Mouse (Mus musculus) retina, adult 2 months (tissue): ENCODE measurements around the gene Nfkbil1.
A peak's percentile ranks its signal among the peaks of the same experiment; 100 is the strongest.

ENCODE experiments used
- DNase-seq: peaks from one replicate; pipeline ENCODE4 v3.0.0-alpha.2; 2012; ENCODE audit warnings: low read depth, low spot score

The Nfkbil1 gene

GRCm38 (mm10) chr17:35254241-35255098 is 18.9 kb upstream of the Nfkbil1 start:
- no peak for DNase-seq

- no peak for DNase-seq
Observed at GRCm38 (mm10) chr17:35253293-35254093, 17.9 kb upstream of the Nfkbil1 start.

GRCm38 (mm10) chr17:35252619-35253292 is 17.2 kb upstream of the Nfkbil1 start:
- no peak for DNase-seq

- no peak for DNase-seq
Observed at GRCm38 (mm10) chr17:35251981-35252380, 16.4 kb upstream of the Nfkbil1 start.

DNA sequence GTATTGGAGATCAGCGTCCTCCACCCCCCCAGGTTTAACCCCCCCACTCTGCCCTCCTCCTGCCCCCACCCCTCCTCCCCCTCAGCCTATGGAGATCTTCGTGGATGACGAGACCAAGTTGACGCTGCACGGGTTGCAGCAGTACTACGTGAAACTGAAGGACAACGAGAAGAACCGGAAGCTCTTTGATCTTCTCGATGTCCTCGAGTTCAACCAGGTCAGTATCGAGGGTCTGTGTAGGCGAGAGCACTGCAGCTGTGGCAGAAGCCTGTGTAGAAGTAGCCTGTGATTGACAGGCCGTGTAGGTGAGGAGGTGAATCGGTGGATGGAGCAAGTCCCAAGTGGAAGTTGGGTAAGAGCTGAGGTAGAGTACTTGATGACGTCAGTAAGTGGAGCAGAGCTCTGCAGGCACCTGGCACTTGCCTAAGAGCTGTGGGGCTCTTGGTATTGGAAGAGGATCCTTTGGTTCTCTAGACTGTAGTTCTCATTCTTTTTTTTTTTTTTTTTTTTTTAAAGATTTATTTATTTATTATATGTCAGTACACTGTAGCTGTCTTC is 15.6 kb upstream of the Nfkbil1 start:
- DNase-seq = no peak

DNA sequence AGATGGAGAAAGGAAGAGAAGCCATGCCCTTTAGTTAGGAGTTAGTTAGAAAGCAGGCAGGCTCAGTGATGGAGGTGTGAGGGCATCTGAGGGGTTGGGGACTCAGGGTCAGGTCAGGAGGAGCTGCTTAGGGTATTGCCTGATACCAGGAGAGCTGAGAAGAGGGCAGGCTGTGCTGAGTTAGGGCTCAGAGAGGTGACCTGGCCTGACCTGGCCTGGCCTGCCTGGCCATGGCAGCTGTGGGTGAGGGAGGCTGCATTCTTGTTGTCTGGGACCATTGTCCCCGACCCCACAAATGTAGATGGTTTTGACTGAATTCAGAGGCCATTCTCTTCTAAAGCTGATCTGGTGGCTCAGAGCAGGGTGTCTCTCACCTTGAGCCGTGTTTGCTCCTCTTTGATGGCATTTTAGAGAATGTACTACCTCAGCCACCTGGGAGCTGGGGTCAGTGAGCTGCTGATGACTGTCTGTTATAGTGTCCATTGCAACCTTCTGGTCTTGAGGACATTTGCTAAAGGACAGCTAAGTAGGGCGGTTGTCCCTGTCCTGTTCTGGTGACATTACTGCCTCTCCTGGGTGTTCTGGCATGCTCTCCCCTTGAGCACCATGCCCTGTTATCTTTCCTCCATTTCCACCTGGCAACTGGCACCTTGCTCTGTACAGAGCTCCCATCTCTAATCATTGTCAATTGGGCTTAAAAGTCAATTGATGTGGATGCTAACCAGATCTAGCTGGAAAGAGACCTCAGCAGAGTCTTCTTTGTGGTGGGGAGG is 14.9 kb upstream of the Nfkbil1 start:
- DNase-seq = no peak

DNA sequence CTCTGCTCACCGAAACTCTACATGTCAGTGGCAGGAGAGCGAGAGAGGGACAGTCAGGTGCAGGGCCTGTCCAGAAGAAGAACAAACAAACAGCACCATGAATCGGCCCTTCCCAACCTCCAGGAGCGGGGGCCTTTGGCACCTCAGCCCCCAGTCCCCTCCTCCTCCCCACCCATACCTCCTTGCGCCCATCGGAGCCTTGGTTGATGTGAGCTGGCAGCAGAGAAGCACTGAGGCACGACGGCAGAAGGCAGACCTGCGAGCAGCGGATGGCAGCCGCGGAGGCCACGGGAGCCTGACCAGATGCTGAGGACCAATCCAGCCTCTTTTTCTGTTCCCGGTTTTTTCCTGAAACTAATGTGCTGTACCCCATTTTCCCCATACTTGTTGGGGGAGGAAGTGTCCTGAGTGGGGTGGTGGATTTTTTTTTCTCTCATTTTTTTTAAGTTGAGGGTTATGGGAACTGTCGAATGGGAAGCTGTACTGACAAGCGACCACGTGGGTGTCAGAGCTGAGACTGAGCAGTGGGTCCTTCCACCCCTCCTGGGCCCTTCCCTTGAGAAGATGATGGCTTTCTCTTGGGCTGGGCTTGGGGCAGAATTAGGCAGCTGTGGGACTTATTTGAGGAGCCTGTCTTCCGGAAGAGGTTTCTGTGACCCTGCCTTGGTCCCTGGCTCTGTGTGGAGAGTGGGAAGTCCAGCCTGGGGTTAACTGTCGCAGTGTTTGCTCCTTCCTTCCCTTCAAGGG is 14.0 kb upstream of the Nfkbil1 start:
- no peak for DNase-seq

- no peak for DNase-seq
Observed at GRCm38 (mm10) chr17:35248986-35249385, 13.4 kb upstream of the Nfkbil1 start.

DNA sequence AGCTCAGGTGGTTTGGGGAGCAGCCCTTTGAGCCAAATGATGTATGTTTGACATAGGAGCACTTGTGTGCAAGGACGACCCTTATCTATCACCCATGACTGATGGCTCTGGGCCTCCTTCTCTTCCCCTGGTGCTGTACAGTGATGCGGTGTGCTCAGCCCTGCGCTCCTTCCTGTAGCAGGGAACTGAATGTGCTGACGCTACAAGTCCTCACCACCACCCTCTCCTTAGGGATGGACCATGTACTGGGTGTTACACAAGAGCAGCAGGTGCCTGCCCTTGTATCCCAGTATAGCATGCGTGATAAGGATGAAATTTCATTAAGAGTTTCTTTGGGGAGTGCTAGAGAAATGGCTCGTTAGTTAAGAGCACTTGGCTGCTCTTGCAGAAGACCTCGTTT is 11.6 kb upstream of the Nfkbil1 start:
- DNase-seq = no peak

DNA sequence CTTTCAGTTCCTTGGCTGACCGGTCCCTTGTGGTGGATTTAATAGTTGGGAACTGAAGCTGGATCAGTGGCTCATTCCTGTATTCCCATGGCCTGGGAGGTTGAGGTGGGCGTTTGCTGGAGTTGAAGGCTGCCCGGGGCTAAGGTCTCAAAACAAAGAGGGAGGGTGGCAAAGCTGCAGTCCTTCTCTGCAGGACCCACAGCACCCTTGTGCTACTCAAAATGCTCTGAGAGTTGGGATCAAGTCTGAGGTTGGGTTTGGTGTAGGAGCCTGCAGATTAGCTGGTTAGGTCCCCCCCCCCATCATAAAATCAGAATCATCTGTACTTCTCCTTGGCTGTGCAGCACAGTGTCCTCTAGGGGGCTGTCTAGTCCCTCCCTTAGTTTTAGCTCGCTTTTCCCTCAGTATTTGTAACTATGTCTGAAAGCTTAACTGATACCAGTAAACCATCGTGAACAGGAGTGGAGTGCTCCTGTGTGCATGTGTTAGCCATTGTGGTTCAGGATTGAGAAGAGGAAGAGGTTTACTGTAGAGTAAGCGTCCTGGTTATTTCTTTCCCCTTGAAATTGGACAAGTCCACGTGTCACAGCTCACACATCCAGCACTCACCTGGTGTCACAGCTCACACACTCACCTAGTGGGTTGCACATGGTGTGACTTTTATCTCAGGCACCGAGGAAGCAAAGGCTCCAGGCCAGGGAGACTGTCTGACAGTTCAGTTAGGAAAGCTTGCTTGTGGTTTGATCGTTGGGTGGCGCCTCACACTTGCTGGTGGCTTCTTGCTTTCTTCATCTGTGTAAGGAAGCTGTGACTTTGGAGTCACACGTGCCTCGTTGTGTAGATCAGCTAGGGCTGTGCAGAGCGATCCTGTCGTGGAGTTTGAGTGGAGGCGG is 10.4 kb upstream of the Nfkbil1 start:
- DNase-seq = no peak

- no peak for DNase-seq
Observed at GRCm38 (mm10) chr17:35244999-35245398, 9.4 kb upstream of the Nfkbil1 start.

GRCm38 (mm10) chr17:35243086-35243485 is 7.5 kb upstream of the Nfkbil1 start:
- no peak for DNase-seq

GRCm38 (mm10) chr17:35242015-35242941 is 6.7 kb upstream of the Nfkbil1 start:
- DNase-seq = peak; percentile 72

- peak; percentile 92 for DNase-seq
Observed at GRCm38 (mm10) chr17:35241305-35242014, 5.9 kb upstream of the Nfkbil1 start, which contains the start of gene Ddx39b. Gene Ddx39b (plus strand): TSS chr17:35241746.

DNA sequence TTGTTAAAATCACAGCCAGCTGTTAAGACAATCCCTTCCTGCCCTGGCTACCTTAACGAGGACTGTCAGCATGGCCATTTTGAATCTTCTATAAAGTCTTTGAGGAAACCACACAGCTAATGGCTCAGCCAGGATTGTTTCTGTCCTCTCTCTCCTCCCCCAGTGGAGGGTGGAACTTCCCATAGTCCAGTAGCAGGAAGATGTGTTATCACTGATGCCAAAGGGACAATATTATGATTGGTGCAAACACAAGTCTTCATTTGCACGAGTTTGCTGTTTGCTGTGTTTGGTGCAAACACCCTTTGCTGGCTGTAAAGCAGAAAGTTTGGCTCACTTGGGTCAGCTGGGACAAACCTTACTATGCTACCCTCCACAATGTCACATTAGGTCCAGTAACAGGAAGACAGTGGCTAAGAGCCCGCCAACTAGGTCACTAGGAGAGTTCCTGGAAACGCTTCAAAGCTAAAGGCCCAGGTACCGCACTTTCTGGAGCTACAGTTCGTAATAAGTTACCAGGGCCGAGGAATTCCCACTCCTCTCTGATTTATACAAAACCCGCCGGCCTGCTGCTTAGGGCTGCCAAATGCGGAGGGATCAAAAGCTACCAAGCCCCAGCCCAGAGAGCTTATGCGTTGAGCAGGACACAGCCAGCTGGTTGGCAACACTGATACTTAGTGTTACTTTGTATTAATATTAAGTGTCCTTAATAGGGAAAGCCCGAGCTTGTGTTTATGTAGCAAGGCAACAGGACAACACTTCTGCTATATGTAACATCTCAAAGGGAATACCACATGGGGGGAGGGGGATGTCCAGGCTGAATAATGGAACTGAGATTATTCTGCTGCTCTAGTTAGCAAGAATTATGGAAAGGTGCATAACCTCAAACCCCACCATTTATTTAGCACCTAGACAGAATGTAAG is 5.1 kb upstream of the Nfkbil1 start:
- DNase-seq = no peak

DNA sequence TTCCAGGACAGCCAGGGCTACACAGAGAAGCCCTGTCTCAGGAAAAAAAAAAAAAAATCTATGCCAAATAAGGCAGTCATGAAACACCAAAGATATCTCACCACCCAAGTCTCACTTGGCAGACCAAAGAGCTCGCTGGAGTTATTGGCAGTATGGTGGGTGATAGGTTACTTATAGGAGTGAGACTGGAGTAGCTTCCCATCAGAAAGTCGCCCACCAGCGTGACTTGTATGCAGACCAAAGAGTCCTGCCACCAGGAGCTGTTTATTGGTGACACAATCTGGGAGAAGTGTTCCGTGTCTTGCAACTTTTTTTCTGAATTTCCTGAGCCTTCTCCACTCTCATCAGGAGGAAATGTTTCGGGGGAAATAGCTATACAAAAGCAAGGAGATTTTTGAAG is 4.1 kb upstream of the Nfkbil1 start:
- no peak for DNase-seq
